8 mouse cellular contexts compared by ENCODE assay signal in genomic region chr4:129542592-129543141, GRCm38 (mm10). TPM values are rescaled to one million over a fixed set of nuclear protein-coding genes. Genes with fewer than 3 reads are reported as not detected.
DNase-seq lines count a peak whose midpoint lies in the region; ATAC-seq lines count a peak whose summit lies in the region.

TSS of gene Hdac1 (minus strand) at chr4:129542713.

- H3K9me3 ChIP-seq in hindbrain, embryonic 16.5 days (ENCODE audit: control insufficient read depth, low read length), result no peaks in the 10 kb centered on the region

- no peaks in the 10 kb centered on the region for H3K36me3 ChIP-seq in hindbrain, embryonic 16.5 days (ENCODE audit: control insufficient read depth, insufficient read depth, low read length)
- H3K36me3 ChIP-seq in macrophage (ENCODE audit: inconsistent target), result no peaks in the 10 kb centered on the region

- H3K4me2 ChIP-seq in hindbrain, embryonic 16.5 days (ENCODE audit: low read length), result peak within 1 kb of the TSS; percentile 65

- H3K27me3 ChIP-seq in hindbrain, embryonic 16.5 days (replicated peaks; ENCODE audit: control insufficient read depth, insufficient read depth, low read length), result no peaks in the 10 kb centered on the region

- ATAC-seq in hindbrain, embryonic 16.5 days, result peak; percentile 99

- H3K79me2 ChIP-seq in macrophage (ENCODE audit: inconsistent target), result peaks cover 48% of the 10 kb centered on the region

- peak within 1 kb of the TSS; percentile 57 for H3K4me3 ChIP-seq in hindbrain, embryonic 16.5 days (ENCODE audit: low read length)
- H3K4me3 ChIP-seq in macrophage (ENCODE audit: inconsistent target), result peak within 1 kb of the TSS; percentile 96

- WGBS in hindbrain, embryonic 16.5 days, result 1% methylated on average over 46 of the region's 46 CpGs
- WGBS in macrophage (ENCODE audit: missing documents), result under 1% methylated on average over 45 of the region's 46 CpGs

- H3K27ac ChIP-seq in hindbrain, embryonic 16.5 days (ENCODE audit: low read depth, low read length), result peak within 1 kb of the TSS; percentile 63
- H3K27ac ChIP-seq in macrophage, result peak within 1 kb of the TSS; percentile 69

- H3K4me1 ChIP-seq in hindbrain, embryonic 16.5 days (ENCODE audit: control insufficient read depth, insufficient read depth, low read depth, low read length), result peaks cover 8% of the 10 kb centered on the region

- DNase-seq in WW6 (ENCODE audit: low read depth, low spot score), result peak; percentile 94
- DNase-seq in cerebellum, postnatal 4 days (ENCODE audit: low spot score in 2 of 2), result peak; percentile 98 to 99
- peak; percentile 95 for DNase-seq in gastrocnemius, adult 18-20 months (ENCODE audit: low spot score)
- DNase-seq in left cerebral cortex, adult 18-20 months (ENCODE audit: low spot score in 2 of 2), result peak; percentile 92 to 94
- peak; percentile 96 for DNase-seq in right cerebral cortex, adult 18-20 months
- DNase-seq in urinary bladder, postnatal 10 days (ENCODE audit: low spot score), result peak; percentile 94

- peak within 1 kb of the TSS; percentile 74 for H3K9ac ChIP-seq in hindbrain, embryonic 16.5 days (ENCODE audit: low read depth, low read length)

RNA-seq across cellular contexts. Expression of gene Hdac1, which starts in this region (rescaled TPM):
- 1 to 10 TPM; 7.7 to 8.2 TPM for total RNA-seq in gastrocnemius, adult 18-20 months (2021)
- 80.5 and 90.0 TPM in 2 replicates for polyA plus RNA-seq in hindbrain, embryonic 16.5 days (2015; fragmentation: Nextera tagmentation; extraction: Ambion mirVana)
- 10 to 100 TPM; 21.5 to 22.7 TPM for total RNA-seq in left cerebral cortex, adult 18-20 months (2021)
- 100 to 1,000 TPM in 15 of 26 experiments, 10 to 100 TPM in 11; 74.4 to 250 (median 111) TPM for total RNA-seq in macrophage (2018; cell fraction: chromatin; rRNA removed)
- total RNA-seq in macrophage (2018; cell fraction: cytosol; rRNA removed), result 10 to 100 TPM; 36.2 to 57.7 (median 44.3) TPM
- 100 to 1,000 TPM in 3 of 26 experiments, 10 to 100 TPM in 23; 46.3 to 220 (median 82.6) TPM for total RNA-seq in macrophage (2018; cell fraction: nucleus; rRNA removed)
- 45.9 to 65.7 TPM (median 51.4 TPM) in 3 replicates for polyA plus RNA-seq in macrophage (2018)

Comparison
In these comparisons a context has a peak if more than half of its experiments do, and no peak if none do; other contexts are left out.
1. Peak in every context shown above with its lines: DNase-seq, ATAC-seq, H3K4me3 ChIP-seq and H3K27ac ChIP-seq.